Mouse (Mus musculus) v-Abl transformed pro-B cells (cell line): ENCODE results near the gene Foxa1.

Source experiments
- in situ Hi-C, 2 experiments: fragments of 400-800 bp; cut with MboI; formaldehyde crosslinking; loops; one replicate each; pipeline ENCODE4 v1.15.1; 2025; ENCODE audit not compliant: unreplicated experiment in 2 of 2

The Foxa1 gene

GRCm38 (mm10) chr12:57546415-57547201 is at the start of gene Foxa1:
TSS of gene Foxa1 (minus strand) at chr12:57546916.
- in situ Hi-C loops: no loop called here

- in situ Hi-C loops: no loop called here
Observed at GRCm38 (mm10) chr12:57575931-57576628, 29.4 kb upstream of the Foxa1 start.

DNA sequence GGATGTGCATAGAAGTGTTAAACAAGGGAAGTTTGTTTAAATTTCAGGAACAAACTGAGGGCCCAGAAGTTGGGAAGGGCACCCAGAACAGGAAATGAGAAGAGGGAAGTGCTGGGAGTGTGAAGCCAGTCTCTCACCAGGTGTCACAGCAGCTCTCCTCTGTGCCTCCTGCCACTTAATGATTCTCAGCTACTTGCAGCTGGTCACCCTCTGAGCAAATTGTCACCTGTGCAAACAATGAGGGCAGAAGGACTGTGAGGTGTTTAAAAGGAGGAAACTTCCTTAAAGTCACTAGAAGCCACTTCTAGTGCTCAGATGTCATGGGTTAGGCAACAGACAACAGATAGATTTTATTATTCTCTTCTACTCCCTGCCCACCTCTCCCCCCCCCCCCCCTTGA is 25.7 kb upstream of the Foxa1 start:
- in situ Hi-C loops: no loop called here

DNA sequence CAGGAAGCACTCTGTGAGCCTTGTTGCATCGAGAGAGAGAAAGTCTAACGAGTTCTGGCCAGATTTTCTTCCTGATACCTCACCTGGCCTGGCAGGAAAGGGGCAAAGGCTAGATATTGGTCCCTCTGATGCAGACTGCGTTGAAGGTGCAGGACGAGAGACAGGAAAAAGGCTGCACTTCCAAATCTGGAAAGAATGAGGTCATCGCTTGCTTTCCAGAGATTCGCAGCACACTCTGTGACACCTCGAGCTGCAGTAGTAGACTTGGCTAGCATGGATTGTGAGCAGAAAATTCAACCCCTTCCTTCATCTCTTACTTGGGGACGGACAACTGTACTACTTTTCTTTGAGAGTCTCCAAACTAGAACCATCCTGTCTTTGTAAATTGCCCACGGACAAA is 25.1 kb upstream of the Foxa1 start:
- in situ Hi-C loops: no loop called here

- in situ Hi-C loops: no loop called here
Observed at GRCm38 (mm10) chr12:57563909-57564308, 17.2 kb upstream of the Foxa1 start, which contains the start of gene Ttc6. TSS of gene Ttc6 (plus strand) at chr12:57564113.

GRCm38 (mm10) chr12:57554091-57554490 is 7.4 kb upstream of the Foxa1 start:
- in situ Hi-C loops: no loop called here

DNA sequence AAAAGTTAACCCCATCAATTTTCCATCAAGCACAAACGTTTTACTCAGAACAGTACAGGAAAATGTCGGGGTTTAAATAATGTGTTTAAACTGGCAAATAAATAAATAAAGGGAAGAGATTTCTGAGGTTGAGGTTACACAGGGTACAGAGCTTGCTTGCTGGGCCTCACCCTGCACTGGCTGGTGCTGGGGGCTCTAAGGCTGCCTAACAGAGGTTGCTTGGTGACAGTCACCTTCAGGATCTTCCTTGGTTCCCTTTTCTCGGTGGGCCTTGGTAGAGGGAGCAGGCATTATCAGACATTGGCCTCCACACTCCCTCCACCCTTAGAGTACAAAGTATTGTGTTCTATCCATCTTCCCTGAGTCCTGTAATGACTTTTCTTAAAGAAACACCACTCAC is 5.6 kb upstream of the Foxa1 start:
- in situ Hi-C loops: no loop called here

- in situ Hi-C loops: no loop called here
Observed at GRCm38 (mm10) chr12:57550881-57551280, 4.2 kb upstream of the Foxa1 start.

DNA sequence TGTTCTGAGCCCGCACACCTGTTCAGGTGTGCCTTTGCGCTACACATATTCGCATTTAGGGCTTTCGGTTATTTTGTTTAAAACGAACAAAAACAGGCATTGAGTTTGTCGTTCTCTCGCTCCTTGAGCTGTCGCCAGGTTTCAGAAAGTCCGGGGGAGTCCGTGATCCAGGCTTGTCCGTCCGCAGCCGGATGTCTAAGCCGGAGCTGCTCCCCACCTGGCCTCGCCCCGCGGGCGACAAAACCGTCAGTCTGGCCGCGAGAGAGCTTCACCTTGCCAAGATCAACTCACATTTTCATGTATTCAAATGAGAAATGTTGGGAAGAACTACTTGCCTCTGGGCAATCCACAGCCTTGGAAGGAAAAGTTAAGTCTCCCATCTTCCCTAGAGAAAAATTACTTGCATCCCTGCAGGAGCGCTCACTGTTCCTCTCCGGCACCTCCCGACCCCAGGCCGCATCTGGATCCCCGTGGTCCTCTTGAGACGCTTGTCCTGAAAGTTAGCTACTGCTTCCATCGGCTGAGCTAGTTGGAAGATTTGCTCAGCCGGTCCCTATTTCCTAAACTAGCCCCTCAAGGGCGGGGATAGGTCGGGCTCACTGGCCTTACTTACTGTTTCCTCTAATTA is 3.6 kb upstream of the Foxa1 start:
- in situ Hi-C loops: no loop called here

GRCm38 (mm10) chr12:57549667-57550160 is 3.0 kb upstream of the Foxa1 start:
- in situ Hi-C loops: no loop called here

GRCm38 (mm10) chr12:57548981-57549666 is 2.4 kb upstream of the Foxa1 start:
- in situ Hi-C loops: no loop called here

- in situ Hi-C loops: no loop called here
Observed at GRCm38 (mm10) chr12:57548352-57548980, 1.8 kb upstream of the Foxa1 start.

DNA sequence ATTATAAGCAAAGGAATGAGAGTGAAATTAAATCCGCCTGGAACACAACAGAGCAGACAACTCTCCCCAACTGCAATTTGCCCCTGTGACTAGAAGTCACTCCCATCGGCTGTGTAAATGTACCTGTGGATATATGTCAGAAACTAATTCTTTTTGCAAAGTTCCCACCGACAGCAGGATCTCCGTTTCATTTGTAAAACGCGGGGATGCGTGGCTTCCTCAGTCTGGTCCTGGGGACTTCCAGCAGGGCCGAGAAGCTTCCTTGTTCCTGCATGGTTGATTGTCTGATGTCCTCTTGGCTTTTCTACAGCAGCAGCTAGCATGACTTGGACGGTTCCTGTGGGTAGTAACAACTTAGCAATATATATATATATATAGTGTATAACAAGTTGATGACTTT is 1.2 kb upstream of the Foxa1 start:
- in situ Hi-C loops: no loop called here

DNA sequence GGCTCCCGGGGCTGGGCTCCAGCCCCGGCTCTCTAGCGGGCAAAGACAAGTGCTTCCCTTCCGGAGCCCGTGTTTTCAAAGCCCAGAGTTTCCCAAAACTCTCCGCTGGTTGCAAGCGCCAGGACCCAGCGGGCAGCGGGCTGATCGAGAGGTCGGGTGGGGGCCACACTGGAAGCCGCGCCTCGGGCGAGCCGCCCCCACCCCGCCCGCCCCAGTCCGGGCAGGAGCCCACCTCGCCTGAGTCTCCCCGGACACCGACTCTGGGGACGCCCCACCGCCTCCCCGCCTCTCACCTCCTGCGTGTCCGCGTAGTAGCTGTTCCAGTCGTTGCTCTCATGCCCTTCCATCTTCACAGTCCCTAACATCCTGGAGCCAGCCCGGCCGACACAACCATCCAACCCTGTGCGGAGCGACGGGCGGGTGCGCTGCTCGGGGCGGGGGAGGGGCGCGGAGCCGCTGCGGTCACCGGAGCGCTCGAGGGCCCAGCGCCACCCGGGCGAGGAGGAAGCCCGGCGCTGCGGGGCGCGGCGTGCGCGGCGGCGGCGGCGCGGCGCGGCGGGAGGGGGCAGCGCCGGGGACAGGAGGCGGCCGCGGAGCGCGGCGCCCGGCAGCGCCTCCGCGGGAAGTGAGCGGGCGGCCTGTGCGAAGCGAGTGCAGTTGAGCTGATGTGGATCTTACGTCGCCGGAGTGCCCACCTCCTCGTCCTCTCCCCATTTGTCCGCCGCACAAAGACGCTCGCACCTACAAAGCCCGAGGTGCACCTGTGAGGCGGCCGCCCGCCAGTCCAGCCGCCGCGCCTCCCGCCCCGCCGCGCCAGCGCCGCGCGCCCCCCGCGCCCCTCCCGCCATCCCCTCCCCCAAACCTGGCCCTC is 1.1 kb downstream of the Foxa1 start:
- in situ Hi-C loops: no loop called here

- in situ Hi-C loops: no loop called here
Observed at GRCm38 (mm10) chr12:57544641-57545370, 1.9 kb downstream of the Foxa1 start.

GRCm38 (mm10) chr12:57543627-57543991 is 3.1 kb downstream of the Foxa1 start:
- in situ Hi-C loops: no loop called here

- in situ Hi-C loops: no loop called here
Observed at GRCm38 (mm10) chr12:57542746-57543626, 3.7 kb downstream of the Foxa1 start.
